Mouse (Mus musculus) spleen, embryonic (tissue): Measurements from ENCODE around the gene Haus2.

ENCODE experiments used
- CTCF ChIA-PET: fragments of 350-600 bp; sonication (Branson Sonifier 250); formaldehyde crosslinking; loops from one replicate; lab custom pipeline; 2022; lab: Charles Lee

Haus2 gene

DNA sequence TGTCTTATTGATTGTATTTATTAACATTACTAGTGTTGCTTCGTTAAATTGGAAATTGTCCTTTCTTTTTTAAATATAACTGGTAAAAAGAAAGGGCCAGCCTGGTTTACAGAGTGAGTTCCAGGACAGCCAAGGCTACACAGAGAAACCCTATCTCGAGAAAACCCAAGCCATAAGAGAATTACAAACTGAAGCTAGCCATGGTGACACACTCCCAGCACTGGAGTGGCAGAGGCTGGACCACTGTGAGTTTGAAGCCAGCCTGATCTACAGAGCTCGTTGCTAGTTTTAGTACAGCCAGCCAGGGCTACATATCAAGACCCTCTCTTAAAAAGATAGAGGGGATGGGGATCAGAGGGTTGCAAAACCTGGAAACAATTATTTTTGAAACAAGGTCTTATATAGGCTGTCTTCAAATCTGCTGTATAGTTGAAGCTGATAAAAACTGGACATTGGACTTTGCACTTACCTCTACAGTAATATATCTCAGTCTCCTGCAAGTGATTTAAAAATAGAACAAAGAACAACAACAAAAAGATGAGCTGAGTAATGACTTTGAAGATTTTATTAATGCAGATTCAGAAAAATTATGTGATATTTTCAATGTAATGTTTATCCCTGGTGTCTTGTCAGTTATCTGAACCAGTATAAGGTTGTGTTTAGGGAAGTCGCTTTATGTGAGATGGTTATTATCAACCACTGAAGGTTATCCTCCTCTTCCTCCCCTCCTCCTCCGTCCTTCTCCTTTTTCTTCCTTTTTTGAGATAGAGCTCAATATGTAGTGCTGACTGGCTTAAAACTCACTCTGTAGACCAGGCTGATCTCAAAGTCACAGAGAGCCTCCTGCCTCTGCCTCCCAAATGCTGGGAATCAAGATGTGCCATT lies 7.3 kb downstream of the Haus2 start:
- CTCF ChIA-PET: interaction anchor here (1.0 kb wide), 1 partner anchor 9 kb away, joined by 3 read pairs; no protein-coding TSS in a partner anchor

DNA sequence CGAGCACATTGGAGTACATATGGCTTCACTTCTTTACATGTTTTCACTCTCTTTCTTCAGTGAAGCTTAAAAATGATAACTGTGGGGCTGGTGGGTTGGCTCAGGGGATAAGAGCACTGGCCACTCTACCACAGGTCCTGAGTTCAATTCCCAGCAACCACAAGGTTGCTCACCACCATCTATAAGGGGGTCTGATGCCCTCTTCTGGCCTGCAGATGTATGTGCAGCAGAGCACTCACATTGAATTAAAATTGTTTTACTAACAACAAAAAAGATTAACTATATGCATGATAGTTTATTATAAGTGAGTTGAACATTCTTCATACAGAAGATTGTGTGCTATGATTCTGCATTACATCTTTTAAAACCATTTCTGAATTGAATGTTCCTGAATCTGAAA lies 10.4 kb downstream of the Haus2 start:
- CTCF ChIA-PET: no interaction called here

DNA sequence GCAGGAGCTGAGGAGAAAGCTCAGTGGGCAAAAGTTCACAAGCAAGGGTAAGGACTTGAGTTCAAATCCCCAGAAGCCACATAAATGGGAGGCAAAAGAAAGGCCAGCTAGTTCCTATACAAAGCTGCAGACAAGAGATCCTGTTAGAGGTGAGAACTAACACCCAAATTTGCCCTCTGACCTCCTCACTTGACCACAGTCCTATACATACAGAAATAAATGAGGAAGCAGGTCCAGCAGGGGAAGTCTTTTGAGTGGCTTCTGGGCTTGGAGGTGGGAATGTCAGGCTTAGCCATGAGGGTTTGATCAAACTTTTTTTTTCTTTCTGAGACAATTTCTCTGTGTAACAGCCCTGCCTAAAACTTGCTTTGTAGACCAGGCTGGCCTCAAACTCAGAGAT lies 13.7 kb downstream of the Haus2 start:
- CTCF ChIA-PET: no interaction called here

DNA sequence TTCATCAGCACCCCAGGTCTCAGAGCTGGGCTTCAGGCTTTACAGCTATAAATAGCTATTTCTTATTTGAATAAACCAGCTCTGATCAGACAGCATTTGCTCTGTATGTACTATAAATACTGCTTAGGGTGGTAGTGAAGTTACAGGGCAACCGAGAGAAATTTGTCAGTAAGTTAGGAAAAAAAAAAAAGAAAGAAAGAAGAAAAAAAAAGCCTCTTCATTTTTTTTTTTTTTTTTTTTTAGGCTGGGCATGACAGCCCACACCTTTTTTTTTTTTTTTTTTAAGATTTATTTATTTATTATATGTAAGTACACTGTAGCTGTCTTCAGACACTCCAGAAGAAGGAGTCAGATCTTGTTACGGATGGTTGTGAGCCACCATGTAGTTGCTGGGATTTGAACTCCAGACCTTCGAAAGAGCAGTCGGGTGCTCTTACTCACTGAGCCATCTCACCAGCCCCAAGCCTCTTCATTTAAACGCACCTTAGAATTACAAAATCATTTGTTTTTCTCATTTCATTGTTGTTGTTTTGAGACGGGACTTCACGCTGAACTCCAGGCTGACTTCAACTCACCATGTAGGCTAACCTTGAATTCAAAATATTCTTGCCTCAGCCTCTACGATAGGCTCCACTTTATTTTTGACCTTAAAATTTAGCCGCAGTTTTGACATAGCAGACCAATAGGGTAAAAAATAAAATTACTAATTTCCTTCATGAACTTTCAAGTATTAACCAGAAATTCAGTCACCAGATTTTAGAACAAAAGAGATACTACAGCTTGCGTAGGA lies 19.1 kb downstream of the Haus2 start:
- CTCF ChIA-PET: no interaction called here

DNA sequence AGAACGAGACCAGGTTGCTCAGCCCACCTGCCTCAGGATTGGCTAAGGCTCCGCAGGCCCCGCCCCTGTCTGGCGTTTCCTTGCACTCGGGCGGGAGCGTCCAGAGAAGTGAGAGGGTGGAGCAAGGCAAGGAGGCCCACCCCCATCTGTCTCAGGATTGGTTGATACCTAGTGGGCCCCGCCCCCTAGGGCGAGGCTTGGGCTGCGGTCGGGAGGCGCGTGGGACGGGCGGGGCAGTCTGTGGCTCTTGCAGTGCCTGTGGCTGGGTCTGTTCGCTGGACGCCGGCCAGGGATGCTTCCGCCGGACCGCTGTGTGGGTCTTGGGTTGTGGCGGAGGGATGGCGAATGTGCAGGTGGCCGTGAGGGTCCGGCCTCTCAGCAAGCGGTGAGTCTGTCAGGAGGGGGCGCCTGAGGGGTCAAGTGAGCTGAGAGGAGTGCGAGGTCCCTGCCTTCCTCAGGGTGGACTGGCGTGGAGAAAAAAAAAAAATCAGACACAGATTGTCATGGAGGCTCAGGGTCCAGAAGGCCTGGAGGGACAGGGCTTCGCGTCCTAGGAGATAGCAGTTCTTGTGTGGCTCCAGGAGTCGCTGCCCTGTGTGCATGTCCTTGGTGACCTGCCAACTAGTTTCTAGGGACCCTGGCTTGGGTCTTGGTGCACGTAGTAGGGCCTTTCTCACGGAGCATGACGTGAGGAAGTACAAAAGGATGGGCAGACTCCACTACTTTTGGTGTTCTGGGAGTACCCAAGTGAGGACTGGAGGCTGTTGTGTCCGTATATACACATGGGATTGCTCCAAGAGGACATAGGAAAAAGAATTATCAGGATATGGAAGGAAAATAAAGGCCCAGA lies 19.9 kb downstream of the Haus2 start, which contains the start of gene Stard9:
Stard9 (plus strand) TSS at position 236 of the 850 bp plus-strand sequence.
- CTCF ChIA-PET: no interaction called here

DNA sequence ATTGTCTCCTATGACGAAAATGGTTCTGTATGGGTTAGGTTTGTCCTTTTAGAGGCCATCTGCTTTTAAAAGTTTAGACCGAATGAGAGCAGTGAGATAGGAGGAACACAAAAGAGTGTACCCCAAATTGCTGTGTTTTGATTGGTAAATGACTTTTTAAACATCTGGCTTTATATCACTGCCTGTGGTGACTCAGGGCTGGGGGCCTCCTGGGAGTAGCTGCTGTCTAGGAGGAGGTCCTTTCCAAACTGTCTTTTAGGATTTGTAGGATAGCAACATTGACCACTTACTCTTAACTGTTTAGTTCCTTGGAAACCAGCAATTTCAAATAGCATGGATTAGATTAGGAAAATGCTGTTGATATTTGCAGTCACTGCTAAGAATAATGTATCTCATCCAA lies 21.1 kb downstream of the Haus2 start:
- CTCF ChIA-PET: no interaction called here

DNA sequence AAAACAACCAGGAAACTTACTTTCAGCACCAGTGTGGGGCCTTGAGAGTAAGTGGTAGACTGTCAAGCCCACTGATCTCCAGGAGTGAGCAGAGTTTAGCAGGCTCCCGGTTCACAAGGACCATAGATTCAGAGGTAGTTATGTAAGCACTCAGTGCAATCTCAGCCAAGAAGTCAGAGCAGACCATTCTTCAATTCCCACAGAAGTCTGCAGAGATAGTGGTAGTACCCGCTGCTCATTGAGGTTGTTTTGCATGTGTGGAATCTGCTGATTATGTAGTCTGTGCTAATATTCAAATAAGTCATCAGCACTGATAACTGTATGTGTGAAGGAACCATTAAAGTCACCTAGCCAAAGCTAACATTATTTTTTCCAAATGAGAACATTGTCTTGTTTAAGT lies 21.5 kb downstream of the Haus2 start:
- CTCF ChIA-PET: no interaction called here

DNA sequence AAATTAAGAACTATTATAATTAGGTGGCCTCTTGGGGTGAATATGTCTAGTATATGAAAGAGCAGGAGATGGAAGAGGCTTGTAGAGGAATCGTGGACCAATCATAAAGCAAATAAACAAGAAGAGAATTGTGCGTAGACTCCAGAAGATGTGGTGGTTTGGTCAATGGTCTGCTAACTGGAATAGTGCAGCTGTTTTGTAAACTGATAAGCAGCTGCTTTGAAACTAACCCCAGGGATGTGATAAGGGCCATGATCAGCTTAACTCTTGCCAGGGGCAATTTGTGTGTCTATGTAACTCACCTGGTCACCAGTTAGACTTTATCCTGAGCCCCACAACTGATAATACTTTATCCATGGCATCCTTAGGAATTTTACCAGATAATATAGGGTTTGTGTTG lies 22.3 kb downstream of the Haus2 start:
- CTCF ChIA-PET: no interaction called here

DNA sequence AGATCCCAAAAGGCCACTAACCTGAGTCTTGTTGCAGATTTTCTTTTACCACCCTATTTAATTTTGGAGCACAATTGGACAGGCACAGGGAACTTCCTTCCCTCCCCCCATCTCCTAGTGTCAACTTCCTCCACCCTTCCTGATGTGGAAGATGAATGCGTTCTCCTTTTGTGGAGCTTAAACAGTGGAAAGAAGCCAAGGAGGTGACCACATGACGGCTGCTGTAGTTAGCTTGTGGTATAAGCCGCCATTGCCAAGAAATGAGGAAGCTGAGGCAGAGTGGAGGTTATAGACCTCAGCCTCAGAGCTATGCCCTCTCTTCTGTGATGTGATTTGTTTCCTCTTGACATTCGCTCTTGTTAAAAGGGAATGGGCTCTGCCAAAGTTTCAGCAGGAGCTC lies 22.8 kb downstream of the Haus2 start:
- CTCF ChIA-PET: no interaction called here

DNA sequence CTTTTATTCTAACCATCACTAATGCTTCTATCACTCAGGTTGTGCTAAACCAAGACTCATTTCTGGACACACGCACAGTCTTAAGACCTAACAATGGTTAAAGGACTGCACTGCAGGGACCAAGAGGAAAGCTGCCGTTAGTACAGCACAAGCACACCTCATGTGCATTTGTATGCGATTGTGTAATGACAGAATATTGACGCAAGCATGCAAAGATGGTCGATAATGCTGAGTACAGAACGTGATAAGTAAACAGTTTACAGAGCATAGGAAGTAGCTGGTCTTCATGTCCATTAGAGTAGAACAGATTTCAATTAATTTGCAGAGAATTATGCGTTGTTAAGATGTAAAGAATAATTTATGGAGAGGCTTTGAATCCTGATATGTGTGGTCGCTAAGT lies 31.7 kb downstream of the Haus2 start:
- CTCF ChIA-PET: no interaction called here

DNA sequence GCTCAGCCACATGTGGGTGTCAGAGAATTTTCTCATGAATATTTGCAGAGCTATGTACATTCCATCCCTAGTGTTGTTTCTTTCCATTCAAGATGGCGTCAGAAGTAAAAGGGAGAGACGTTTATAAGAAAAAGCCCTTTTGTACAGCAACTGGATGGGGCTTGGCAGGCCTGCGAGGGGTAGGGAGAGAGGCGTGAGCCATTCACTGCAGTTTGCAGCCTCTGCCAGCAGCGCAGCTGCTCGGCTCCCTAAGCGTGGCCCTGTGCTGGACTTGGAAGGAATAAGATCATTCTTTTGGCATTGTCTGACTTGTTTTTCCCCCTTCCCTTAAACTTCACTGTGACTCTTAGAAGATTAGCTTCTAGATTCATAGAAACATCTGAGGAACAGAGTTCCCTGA lies 34.7 kb downstream of the Haus2 start:
- CTCF ChIA-PET: no interaction called here

DNA sequence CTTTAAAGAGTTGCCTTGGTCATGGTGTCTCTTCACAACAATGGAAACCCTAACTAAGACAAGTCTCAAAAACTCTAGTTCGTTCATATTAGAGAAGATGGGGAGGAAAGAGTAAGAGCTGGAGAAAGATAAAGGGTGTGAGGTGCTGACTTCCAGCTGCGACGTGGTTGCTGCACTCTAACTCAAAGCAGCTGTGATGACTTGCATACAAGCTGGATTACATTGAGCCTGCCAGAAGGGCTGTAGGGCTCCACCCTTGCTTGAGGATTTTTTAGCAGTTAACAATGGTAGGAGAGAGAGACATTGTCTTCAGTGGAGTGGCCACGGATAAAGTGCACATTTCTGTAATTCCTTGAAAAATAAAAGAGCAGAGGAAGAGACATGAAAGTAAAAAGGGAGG lies 37.6 kb downstream of the Haus2 start:
- CTCF ChIA-PET: no interaction called here

DNA sequence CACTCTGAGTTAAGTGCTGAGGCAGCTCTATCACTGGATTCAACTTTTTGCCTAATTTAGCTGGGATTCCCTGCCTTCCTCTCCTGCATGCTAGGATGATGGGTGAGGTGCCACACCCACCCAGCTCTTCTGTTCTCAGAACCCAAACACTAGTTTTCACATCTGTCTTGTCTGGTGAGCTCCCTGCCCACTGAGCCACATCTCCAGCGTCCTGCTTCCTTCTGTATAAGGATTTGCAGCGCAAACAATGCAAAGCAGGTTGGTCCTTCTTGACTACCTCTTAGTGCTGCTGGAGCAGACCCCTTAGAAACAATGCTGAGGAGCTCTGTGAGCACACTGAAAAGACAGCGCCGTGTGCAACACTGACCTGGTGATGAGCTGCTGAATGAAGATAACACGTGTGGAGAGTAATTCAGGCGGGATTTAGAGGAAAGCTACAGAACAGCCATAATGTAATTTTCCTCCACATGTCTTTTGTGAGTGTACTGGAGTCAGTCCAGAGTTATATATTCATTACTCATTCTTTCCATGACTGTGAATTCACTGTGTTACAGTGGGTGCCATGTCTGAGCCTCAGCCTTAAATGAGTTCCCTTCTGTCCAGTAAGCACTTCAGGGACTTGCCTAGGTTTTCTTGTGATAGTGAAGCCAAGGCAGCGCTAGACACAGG lies 43.2 kb downstream of the Haus2 start:
- CTCF ChIA-PET: no interaction called here

DNA sequence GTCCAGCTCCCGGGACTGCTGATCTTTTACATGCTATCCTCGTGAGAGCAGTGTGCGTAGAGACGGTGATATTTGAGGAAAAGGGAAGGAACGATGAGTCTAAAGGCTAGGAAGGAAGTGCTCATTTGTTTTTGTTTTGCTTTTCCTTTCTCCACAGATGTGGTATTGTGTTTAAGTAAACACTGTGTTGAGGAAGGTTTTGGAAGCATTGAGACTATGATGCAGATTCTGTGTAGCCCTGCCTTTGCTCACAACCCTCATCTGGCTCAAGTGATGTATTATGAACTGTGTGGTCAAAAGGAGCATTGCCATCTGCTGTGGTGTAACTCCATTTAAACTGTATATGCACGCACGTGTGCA lies 43.7 kb downstream of the Haus2 start:
- CTCF ChIA-PET: no interaction called here

DNA sequence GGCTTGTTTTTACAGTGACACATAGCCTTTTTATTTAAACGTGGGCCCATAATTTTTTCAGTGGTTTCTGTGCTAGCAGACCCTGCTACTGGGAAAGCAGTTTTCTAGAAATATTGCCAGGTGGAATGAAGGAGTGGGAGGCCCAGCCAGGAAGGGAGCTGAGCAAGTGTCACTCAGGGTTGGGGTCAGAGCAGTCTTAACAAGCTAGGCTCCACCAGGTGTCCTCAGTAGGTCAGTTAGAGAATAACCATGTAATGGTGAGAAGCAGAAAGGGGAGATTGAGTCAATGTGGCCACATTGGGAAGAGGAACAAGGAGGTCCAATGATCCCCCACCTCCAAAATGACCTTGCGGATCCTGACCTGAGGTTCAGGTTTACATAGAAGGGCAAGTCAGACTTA lies 45.5 kb downstream of the Haus2 start:
- CTCF ChIA-PET: no interaction called here

DNA sequence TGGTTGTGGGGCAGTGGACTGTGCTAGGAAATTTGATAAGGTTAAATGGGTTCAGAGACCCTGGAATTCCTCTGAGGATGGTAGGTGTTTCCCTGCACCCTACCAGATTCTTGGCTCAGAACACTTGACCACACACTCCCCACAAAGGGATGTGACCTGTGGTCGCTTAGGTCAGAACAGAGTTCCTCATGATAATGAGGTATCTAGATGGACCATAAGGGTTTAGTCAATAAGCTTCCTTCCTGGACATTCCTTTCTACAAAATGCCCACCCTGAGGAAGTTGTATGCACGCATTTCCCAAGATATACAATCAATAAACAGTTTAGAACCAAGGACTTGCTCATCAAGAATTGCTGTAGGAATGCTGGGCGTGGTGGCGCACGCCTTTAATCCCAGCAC lies 46.7 kb downstream of the Haus2 start:
- CTCF ChIA-PET: interaction anchor here (0.7 kb wide), 1 partner anchor 153 kb away, joined by 7 read pairs; no protein-coding TSS in a partner anchor

DNA sequence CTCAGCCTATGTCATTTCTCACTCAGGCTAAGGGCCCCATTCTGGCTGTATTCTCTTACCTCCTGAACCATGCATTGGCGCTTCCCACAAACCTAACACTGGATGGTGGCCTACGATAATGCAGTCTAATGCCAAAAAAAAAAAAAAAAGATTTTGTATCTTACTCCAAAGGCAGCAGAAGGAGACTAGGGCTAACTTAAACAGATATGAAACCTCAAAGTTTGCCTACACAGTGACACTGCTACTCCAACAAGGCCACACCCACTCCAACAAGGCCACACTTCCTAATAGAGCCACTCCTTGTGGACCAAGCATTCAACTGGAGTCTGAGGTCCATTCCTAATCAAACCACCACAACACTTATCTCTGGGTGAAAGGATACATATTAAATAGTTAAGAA lies 47.5 kb downstream of the Haus2 start:
- CTCF ChIA-PET: no interaction called here

DNA sequence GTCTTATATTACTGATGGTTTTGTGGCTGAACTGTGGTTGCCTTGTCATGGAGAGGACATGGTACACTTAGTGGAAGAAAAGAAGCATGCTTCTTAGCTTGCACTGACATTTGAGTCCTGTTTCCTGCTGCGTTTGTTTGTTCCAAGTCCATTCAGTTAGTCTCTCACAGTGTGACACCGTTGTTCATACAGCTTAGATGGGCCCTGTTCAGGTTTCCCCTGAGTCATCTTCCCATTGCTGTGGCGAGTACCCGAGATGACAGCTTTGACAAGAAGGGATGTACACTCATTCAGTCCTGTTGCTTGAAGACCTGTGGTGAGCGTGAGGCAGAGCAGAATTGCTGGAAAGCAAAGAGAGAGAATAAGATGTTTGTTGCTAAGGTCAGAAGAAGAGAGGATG lies 49.3 kb downstream of the Haus2 start:
- CTCF ChIA-PET: no interaction called here

DNA sequence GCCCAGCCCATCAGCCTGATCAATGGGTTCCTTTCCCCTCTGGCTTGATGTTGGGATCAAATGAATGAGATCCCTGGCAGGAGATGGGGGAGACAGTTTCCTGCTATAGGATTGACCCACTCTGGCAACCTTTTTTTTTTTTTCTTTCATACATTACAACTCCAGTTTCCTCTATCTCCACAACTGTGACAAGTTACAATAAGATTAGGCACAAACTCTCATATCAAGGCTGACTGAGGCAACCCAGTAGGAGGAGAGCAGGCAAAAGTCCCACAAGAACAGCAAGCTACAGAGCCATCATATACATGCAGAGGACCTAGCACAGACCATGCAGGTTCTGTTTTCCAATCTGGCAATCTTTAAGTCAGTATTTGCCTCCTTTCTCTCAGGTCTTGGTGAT lies 50.1 kb downstream of the Haus2 start:
- CTCF ChIA-PET: no interaction called here

DNA sequence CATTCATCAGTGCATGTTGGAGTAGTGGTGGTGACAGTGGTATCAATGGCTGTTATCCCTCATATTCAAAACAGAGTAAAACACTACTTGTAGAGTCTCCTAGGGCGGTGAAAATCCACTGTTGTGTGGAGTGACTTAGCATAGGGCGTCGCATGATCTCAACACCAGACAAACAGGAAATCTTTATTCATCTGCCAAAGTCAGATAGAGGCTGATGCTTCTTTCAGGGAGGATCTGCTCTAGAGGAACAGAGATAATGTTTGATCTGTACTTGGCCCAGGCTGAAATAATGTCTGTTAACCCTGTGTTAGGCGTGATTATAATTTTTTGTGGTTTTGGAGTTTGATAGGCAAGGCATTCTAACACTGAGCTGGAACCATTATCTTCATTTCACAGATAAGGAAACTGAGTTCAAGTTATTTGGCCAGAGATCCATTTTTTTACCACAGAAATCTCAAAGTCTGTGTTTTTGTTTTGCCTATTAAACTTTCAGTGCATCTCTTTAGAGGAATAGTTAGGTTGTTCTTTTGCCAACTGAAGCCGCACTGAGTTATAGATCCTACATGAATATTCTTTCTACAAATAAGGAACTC lies 51.4 kb downstream of the Haus2 start:
- CTCF ChIA-PET: no interaction called here

DNA sequence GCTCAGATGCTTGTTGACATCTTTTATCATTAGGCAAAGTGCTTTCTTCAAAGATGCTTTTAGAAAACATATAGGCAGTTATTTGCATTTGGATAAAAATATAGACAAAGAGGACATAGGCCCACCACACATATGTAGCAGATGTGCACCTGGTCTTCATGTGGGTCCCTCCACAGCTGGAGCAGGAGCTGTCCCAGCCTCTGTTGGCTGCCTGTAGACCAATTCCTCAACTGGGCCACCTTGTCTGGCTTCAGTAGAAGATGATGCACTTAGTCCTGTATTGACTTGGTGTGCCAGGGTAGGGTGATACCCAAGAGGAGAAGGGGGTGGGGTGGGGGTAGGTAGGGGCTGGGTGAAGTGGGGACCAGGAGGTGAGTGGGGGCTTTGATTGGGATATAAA lies 53.6 kb downstream of the Haus2 start:
- CTCF ChIA-PET: no interaction called here
